Mouse (Mus musculus) retina, postnatal 1 day (tissue): ENCODE results near the gene Fam20b.

Source experiments
- DNase-seq: peaks from one replicate; pipeline ENCODE4 v3.0.0-alpha.2; 2012

The Fam20b gene

DNA sequence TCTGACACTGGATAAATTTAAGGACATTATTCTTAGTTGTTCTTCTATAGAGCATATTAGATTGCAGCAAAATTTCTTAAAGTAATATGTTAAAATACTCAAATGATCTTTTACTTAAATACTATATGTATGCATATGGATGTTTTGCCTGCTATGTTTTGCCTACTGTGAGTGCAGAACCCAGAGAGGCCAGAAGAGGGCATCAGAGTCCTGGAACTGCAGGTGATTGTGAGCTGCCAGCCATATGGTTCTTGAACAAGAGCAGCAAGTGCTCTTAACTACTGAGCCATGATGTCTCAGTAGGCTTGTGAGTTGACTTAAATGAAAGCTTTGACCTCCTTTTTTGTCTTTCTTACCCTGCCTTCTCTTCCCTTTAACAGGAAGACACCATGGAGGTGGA lies 87.9 kb downstream of the Fam20b start:
- no peak for DNase-seq

DNA sequence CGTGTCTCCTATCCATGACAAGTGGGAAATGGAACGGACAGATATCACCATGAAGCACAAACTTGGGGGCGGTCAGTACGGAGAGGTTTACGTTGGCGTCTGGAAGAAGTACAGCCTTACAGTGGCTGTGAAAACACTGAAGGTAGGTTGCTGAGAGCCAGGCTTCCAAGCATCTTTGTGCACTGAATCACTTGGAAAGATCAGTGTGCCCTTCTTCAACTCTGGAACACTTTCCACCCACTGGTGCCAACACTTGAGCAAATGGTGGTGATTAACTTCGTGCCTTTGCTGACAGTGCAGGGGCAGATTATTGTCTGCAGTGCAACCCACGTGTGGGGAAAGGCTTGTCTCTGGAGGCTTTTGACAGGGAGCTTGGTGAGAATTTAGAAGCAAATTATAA lies 88.9 kb downstream of the Fam20b start:
- no peak for DNase-seq
